Mouse (Mus musculus) spleen, adult 18-20 months (tissue): ENCODE results near the gene A730061H03Rik.

Experiments used
- DNase-seq, 2 experiments: peaks; one replicate each; pipeline ENCODE4 v3.0.0; 2022; ENCODE audit warnings: mixed read lengths in 2 of 2

The A730061H03Rik gene

DNA sequence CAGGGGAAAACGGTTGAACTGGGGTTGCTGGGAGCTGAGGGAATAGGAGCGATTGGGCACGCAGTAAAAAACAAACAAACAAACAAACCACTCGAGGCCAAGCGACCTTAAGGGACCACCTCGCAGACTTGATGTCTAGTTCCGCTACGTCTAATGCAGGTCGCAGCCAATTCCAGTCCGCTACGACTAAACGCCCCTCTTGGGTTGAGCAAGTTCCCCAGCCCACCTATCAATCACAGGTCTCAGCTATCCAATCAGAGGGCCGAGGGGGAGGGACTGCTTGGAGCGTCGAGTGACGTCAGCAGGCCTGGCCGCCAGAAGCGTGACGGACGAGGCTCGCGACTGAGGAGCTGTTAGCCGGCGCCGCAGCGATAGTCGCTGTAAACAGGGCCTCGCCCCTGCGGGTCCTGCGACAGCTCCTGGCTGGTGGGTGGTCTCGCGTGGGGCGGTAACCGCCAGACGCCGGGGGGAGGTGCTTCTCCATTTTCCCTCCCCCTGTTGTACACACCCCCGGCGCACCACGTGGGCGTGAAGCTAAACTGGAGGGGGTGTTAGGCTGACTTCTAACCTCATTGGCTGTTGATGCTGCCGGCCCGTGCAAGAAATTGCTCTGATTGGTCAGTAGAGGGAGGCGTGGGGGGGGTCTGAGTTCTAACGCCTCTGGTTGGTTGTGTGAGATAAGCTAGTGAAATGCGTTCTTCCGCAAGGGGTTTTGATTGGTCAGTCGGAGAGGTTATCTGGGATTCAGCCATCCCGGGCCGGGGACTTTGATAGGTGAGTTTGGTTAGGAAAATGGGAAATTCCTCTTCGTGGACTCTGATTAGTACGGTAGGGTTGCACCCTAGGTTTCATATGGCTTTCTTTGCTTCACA is at the start of gene A730061H03Rik:
Gene A730061H03Rik (minus strand): TSS at position 205 of the 872 bp plus-strand sequence.
- peak; percentile 96 to 97 for DNase-seq

GRCm38 (mm10) chr14:55608339-55608738 is 48.1 kb upstream of the A730061H03Rik start:
- DNase-seq, result no peak

- no peak for DNase-seq
Observed at GRCm38 (mm10) chr14:55605743-55606459, 45.7 kb upstream of the A730061H03Rik start.

DNA sequence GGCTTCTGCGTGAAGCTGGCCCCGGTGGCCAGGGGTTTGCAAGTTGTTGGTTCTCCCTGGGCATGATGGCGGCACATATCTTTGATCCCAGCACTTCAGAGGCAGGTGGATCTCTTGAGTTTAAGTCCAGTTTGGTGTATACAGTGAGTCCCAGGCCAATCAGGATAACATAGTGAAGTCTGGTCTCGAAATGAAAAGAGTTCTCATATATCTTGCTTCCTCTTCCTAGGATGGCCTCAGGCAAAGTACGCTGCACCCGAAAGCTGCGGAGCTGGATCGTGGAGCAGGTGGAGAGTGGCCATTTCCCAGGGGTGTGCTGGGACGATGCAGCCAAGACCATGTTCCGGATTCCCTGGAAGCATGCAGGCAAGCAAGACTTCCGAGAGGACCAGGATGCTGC is 44.6 kb upstream of the A730061H03Rik start:
- no peak for DNase-seq

- peak; percentile 89 to 93 for DNase-seq
Observed at GRCm38 (mm10) chr14:55603633-55604576, 43.7 kb upstream of the A730061H03Rik start.

- DNase-seq, result no peak
Observed at GRCm38 (mm10) chr14:55603271-55603632, 43.0 kb upstream of the A730061H03Rik start, which contains the start of gene Irf9. Irf9 (plus strand) TSS chr14:55603571.

DNA sequence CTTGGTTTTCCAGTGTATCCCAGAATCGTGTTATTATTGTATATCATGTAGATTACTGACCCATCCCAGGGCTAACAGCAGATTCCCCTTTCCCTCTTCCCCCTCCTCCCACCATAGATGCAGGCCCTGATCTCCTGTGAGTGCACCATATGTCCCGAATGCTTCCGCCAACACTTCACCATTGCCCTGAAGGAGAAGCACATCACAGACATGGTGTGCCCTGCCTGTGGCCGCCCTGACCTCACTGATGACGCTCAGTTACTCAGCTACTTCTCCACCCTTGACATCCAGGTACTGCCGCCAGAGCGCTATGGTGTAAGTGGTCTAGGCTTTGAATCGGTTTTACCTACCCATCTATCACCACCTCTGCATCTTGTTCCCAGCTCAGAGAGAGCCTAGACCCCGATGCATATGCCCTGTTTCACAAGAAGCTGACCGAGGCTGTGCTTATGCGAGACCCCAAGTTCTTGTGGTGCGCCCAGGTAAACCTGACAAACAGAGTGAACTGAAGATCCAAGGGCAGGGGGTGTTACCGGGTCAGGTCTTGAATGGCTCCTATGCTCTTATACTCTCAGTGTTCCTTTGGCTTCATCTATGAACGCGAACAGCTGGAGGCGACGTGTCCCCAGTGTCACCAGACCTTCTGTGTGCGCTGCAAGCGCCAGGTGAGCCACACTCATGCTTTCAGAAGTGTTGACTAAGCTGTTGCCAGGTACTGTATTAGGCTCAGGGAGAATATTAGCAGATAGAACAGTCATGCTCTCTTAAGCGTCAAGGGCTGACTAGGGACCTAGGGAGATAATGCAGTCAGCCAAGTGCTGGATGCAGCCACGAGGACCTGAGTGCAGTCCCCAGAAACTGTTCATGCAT is 38.5 kb upstream of the A730061H03Rik start:
- DNase-seq, result no peak

- no peak for DNase-seq
Observed at GRCm38 (mm10) chr14:55596036-55596690, 36.0 kb upstream of the A730061H03Rik start.

DNA sequence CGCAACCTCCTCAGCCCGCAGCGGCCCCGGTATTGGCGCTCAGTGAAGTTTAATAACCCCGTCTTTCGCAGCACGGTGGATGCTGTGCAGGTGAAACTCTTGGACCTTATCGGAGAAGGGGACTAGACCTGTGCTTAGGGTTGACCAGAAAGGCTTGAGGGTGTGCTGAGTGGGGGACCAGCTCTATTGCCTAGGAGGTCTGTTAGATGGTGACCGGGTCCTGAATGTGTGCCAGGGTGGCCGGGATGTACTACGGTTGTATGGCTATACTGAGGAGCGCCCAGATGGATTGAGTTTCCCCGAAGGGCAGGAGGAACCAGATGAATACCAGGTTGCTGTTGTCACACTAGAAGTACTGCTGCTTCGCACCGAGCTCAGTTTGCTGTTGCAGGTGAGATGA is 32.0 kb upstream of the A730061H03Rik start:
- DNase-seq, result no peak

DNA sequence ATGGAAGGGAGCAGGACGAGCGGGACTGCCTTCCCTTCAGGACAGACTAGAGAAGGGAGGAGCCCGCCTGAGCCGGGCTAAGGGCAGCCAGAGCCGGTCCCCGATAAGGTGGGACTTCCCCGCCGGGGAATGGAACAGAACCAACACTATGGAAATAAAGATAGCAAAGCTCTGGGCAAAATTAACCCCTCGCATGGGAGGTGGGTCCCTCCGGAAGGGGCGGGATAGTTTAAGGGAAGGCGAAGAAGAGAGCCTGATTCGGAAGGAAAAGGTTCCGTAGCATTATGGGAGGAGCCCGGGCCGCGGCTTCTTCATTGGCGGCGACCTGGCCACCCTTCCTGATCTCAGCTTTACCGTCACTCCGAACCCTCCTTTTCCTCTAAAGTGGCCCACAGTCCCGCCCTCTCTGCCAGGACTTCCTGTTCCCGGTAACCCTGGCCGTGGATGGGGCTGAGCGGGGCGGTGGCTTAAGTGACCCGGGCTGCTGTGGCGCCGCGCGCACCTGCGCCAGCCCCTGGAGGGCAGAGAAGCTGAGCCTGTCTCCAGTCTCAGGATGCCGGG is 31.2 kb upstream of the A730061H03Rik start, which contains the start of gene Rnf31:
Gene Rnf31 (plus strand): TSS at position 378 of the 561 bp plus-strand sequence.
- DNase-seq, result peak; percentile 82 to 89

- peak; percentile 76 to 80 for DNase-seq
Observed at GRCm38 (mm10) chr14:55590748-55591330, 30.6 kb upstream of the A730061H03Rik start, which contains the start of gene Psme2. Psme2 (minus strand) TSS chr14:55591113.

DNA sequence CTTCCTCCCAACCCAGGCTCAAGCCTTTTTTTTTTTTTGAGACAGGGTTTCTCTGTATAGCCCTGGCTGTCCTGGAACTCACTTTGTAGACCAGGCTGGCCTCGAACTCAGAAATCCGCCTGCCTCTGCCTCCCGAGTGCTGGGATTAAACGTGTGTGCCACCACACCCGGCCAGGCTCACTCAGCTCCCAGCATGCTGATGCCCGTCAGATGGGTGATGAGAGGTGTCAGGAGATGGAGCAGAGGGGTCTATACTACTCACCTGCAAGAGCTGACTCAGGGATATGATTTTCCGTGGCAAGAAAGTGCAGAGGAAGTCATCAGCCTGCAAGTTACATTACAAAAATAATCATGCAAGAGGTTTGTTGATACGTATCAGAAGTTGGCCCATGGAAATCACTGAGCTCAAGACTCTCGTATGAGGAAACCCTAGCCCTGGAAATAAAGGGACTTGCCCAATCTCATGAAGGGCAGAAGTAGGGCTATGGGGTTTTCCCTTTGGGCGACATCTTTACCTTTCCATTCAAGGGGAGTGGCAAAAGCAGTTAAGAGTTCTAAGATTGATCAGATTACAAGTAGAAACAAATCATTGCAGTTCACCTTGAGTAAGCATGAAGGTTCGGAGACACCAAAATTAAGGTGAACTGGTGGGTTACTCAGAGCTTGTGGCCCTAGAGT is 29.7 kb upstream of the A730061H03Rik start:
- DNase-seq, result no peak

GRCm38 (mm10) chr14:55589271-55589670 is 29.1 kb upstream of the A730061H03Rik start:
- DNase-seq, result no peak

DNA sequence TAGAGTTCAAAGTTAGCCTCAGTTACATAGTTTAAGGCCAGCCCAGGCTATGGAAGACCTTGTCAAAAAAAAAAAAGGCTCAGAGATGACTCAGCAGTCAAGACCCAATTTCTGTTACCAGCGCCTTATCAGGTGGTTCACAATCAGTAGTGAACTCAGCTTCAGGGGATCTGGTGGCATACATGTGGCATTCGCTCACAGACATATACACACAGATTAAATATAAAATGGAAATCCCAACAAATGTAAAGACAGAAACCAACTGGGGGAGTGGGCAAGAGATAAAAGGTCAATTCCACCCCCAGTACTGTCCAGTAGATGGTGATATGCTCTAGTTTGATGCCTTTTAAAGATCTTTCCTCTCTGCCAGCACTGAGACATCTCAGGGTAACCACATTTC is 25.9 kb upstream of the A730061H03Rik start:
- DNase-seq, result no peak

DNA sequence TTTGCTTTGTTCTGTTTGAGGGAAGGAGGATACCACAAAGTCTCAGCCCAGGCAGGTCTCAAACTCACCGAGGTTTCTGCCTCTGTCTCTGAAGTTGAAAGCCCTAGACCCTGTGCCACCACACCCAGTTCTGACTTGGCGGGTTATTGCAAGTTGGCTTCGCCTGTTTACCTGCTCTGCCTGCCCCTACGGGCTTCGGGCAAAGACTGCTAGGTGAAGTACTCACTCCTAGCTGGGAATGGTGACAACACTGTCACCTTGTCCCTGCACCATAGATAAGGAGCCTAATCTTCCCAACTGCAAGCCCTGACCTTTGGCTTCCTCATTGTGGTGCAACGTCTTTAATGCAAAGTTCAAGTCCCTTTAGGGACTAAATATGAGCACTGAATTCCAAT is 25.4 kb upstream of the A730061H03Rik start:
- DNase-seq, result no peak

- peak; percentile 69 to 73 for DNase-seq
Observed at GRCm38 (mm10) chr14:55584702-55585565, 24.7 kb upstream of the A730061H03Rik start, which contains the start of gene Emc9. Emc9 (minus strand) TSS chr14:55585302.

DNA sequence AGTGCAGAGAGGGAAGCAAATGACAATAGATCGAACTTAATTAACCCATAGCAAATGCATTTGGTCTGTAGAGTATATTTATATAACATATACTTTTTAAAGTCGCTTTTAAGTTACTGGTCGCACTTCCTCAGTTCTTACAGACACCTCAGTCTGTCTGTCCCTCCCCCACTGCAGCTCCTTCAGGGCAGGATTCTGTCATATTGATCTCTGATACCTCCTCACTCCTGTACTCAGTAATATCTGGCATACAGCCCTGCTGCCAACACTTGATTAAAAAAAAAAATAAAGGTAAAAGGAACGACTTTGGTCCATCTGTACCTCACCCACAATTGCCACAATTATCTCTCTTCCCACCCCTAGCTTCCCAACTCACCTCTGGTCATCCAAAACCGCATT is 24.1 kb upstream of the A730061H03Rik start:
- DNase-seq, result no peak

GRCm38 (mm10) chr14:55581981-55582681 is 21.9 kb upstream of the A730061H03Rik start:
- DNase-seq, result no peak
